Mouse (Mus musculus): ENCODE data around the gene Suds3. TPM values are rescaled to one million over a fixed set of nuclear protein-coding genes. Genes with fewer than 3 reads are reported as not detected.

The Suds3 gene
- total RNA-seq, 1 experiment = 58.7 TPM

DNA sequence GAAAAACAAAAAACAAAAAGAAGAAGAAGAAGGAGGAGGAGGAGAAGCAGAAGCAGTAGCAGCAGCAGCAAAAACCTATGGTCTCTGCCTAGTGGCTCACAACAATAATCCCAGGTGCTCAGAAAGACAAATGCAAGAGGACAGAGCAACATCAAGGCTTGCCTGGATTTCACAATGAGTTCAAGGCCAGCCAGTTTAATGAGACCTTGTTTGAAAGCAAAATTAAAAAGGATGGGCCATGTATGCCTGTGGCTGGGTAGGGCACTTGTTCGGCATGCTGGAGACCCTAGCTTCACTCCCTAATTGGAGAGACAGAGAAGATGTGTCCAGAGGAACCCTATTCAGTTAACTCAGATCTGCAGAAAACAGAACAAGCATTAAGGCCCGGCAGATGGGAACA, 1.3 kb upstream of the Suds3 start:
- no peak overlapping the region for H3K4me3 ChIP-seq (ENCODE audit: insufficient read depth in 1 of 2, low read depth in 1 of 2, low read length in 2 of 2, poor library complexity in 1 of 2, severe bottlenecking in 1 of 2)
- no peaks in the 10 kb centered on the region for H3K9me3 ChIP-seq (ENCODE audit: control insufficient read depth, insufficient read depth, low read depth, low read length)
- peaks cover 0 to 5% of the 10 kb centered on the region in 2 experiments; a peak in 3 of 4 replicates for H3K4me1 ChIP-seq (ENCODE audit: control insufficient read depth in 2 of 2, insufficient read depth in 2 of 2, low read length in 2 of 2, poor library complexity in 1 of 2)
- no peak overlapping the region for H3K27ac ChIP-seq (ENCODE audit: insufficient read depth, low read depth, low read length, poor library complexity, severe bottlenecking)
- no peak for DNase-seq (ENCODE audit: low read depth, low spot score)
- in situ Hi-C loops (cut with MboI; ENCODE audit: low sequenced_read_pairs in 2 of 2, unreplicated experiment in 2 of 2) = no loop called here
- TF ChIP-seq ZC3H11A (IDR thresholded peaks at IDR 0.05; ENCODE audit: borderline replicate concordance, low read depth, low read length) = no peak
- no peak for TF ChIP-seq MAFK (IDR thresholded peaks at IDR 0.05; ENCODE audit: insufficient read depth, low read depth, low read length)
- no peak for TF ChIP-seq HCFC1 (IDR thresholded peaks at IDR 0.05; ENCODE audit: borderline replicate concordance, insufficient read depth, low read length)
- TF ChIP-seq ZNF384 (IDR thresholded peaks at IDR 0.05; ENCODE audit: low read depth, low read length) = no peak
- TF ChIP-seq CHD2 (IDR thresholded peaks at IDR 0.05; ENCODE audit: low read depth, low read length) = no peak
- H3K36me3 ChIP-seq (ENCODE audit: control insufficient read depth, insufficient read depth, low read length, poor library complexity, severe bottlenecking) = peaks cover 6% of the 10 kb centered on the region
- H3K9ac ChIP-seq (ENCODE audit: insufficient read depth, low read depth, low read length, poor library complexity, severe bottlenecking) = no peak overlapping the region

DNA sequence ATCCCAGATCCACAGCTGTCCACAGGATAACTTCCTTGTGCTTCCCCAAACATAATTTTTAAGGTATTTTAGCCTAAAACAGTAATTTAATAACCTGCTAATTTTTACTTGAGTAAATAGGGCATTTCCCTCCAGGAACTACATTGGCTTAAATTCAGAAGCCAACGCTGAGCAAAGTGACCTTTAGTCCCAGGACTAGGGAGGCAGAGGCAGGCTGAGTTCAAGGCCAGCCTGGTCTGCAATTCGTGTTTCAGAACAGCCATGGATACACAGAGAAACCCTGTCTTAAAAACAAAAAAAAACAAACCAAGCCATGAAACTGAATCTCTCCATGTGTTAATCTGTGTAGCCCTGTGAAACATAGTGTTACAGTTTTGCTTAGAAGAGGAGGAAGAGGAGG, 747 bp upstream of the Suds3 start:
- no peak for DNase-seq (ENCODE audit: low read depth, low spot score)
- H3K9me3 ChIP-seq (ENCODE audit: control insufficient read depth, insufficient read depth, low read depth, low read length) = no peaks in the 10 kb centered on the region
- TF ChIP-seq HCFC1 (IDR thresholded peaks at IDR 0.05; ENCODE audit: borderline replicate concordance, insufficient read depth, low read length) (no peak), CHD2 (IDR thresholded peaks at IDR 0.05; ENCODE audit: low read depth, low read length) (no peak), ZC3H11A (IDR thresholded peaks at IDR 0.05; ENCODE audit: borderline replicate concordance, low read depth, low read length) (no peak), MAFK (IDR thresholded peaks at IDR 0.05; ENCODE audit: insufficient read depth, low read depth, low read length) (no peak), ZNF384 (IDR thresholded peaks at IDR 0.05; ENCODE audit: low read depth, low read length) (no peak)
- peaks cover 0 to 6% of the 10 kb centered on the region in 2 experiments; a peak in 3 of 4 replicates for H3K4me1 ChIP-seq (ENCODE audit: control insufficient read depth in 2 of 2, insufficient read depth in 2 of 2, low read length in 2 of 2, poor library complexity in 1 of 2)
- H3K4me3 ChIP-seq (ENCODE audit: insufficient read depth in 1 of 2, low read depth in 1 of 2, low read length in 2 of 2, poor library complexity in 1 of 2, severe bottlenecking in 1 of 2) = no peak overlapping the region
- in situ Hi-C loops (cut with MboI; ENCODE audit: low sequenced_read_pairs in 2 of 2, unreplicated experiment in 2 of 2) = no loop called here
- H3K36me3 ChIP-seq (ENCODE audit: control insufficient read depth, insufficient read depth, low read length, poor library complexity, severe bottlenecking) = peaks cover 6% of the 10 kb centered on the region
- no peak overlapping the region for H3K9ac ChIP-seq (ENCODE audit: insufficient read depth, low read depth, low read length, poor library complexity, severe bottlenecking)
- H3K27ac ChIP-seq (ENCODE audit: insufficient read depth, low read depth, low read length, poor library complexity, severe bottlenecking) = no peak overlapping the region

DNA sequence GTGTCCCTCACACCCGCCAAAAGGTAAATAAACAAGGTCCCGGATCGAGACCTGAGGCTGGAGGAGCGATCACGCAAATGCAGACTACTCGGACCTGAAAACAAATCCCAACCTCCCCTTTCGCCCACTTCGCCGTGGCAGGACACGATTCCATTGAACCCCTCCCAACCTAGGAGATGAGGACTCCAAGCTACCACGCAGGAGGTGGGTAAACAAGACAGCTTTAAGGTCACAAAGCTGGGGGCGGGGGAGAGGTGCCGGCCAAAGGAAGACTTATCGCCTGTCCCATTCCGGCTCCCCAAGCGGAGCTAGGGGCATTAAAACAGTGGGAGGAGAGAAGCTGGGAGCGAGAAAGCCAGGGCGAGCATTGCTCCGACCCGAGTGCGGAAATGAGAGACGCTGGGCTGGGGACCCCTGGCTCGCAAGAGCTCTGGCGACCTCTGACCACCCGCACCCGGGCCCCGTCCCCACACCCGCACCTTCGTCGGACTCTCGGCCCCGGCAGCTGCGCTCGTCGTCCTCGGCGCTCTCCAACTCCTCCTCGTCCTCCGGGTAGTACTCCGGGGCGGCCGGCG, 633 bp downstream of the Suds3 start:
- Histone ChIP-seq H3K9me3 (ENCODE audit: control insufficient read depth, insufficient read depth, low read depth, low read length) (no peaks in the 10 kb centered on the region), H3K4me3 (ENCODE audit: insufficient read depth in 1 of 2, low read depth in 1 of 2, low read length in 2 of 2, poor library complexity in 1 of 2, severe bottlenecking in 1 of 2) (peak overlapping the region; percentile 81 to 91), H3K9ac (ENCODE audit: insufficient read depth, low read depth, low read length, poor library complexity, severe bottlenecking) (peak overlapping the region; percentile 89), H3K36me3 (ENCODE audit: control insufficient read depth, insufficient read depth, low read length, poor library complexity, severe bottlenecking) (peaks cover 9% of the 10 kb centered on the region), H3K27ac (ENCODE audit: insufficient read depth, low read depth, low read length, poor library complexity, severe bottlenecking) (peak overlapping the region; percentile 25), H3K4me1 (ENCODE audit: control insufficient read depth in 2 of 2, insufficient read depth in 2 of 2, low read length in 2 of 2, poor library complexity in 1 of 2) (peaks cover 5 to 7% of the 10 kb centered on the region in 2 experiments; a peak in 3 of 4 replicates)
- DNase-seq (ENCODE audit: low read depth, low spot score) = no peak
- TF ChIP-seq HCFC1 (IDR thresholded peaks at IDR 0.05; ENCODE audit: borderline replicate concordance, insufficient read depth, low read length) (no peak), CHD2 (IDR thresholded peaks at IDR 0.05; ENCODE audit: low read depth, low read length) (no peak)
- in situ Hi-C loops (cut with MboI; ENCODE audit: low sequenced_read_pairs in 2 of 2, unreplicated experiment in 2 of 2) = no loop called here

DNA sequence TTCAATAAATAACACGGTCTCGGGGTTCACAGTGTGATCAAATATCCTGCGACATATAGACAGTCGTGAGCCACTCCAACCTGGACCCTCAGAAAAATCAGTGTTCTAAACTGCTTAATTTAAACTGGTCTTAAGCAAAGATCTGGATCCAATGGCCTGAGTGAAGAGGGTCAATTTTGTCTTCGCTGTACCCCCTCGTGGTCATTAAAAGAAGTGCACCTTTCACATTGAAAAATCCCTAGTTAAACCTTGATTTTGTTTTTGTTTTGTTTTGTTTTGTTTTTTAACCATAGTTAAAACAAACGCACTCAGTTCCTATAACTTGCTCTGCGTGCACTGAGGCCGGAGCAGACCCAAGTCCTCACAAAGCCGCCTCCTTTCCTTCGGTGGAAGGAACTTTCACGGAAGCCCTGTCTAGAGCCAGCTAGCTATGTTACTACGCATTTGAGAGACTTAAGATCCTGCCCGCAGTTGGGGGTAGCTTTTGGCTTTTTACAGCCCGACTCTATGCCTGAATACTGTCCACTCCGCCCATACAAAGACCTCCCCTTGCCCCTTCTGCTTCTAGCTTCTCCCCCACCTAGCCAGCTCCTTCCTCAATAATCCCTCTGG, 1.2 kb downstream of the Suds3 start:
- in situ Hi-C loops (cut with MboI; ENCODE audit: low sequenced_read_pairs in 2 of 2, unreplicated experiment in 2 of 2) = no loop called here
- Histone ChIP-seq H3K4me3 (ENCODE audit: insufficient read depth in 1 of 2, low read depth in 1 of 2, low read length in 2 of 2, poor library complexity in 1 of 2, severe bottlenecking in 1 of 2) (peak overlapping the region; percentile 81 to 91), H3K27ac (ENCODE audit: insufficient read depth, low read depth, low read length, poor library complexity, severe bottlenecking) (peak overlapping the region; percentile 25; the same call in 1 of the 2 replicates), H3K9me3 (ENCODE audit: control insufficient read depth, insufficient read depth, low read depth, low read length) (no peaks in the 10 kb centered on the region), H3K36me3 (ENCODE audit: control insufficient read depth, insufficient read depth, low read length, poor library complexity, severe bottlenecking) (peaks cover 11% of the 10 kb centered on the region), H3K4me1 (ENCODE audit: control insufficient read depth in 2 of 2, insufficient read depth in 2 of 2, low read length in 2 of 2, poor library complexity in 1 of 2) (peaks cover 5 to 9% of the 10 kb centered on the region in 2 experiments; a peak in 3 of 4 replicates), H3K9ac (ENCODE audit: insufficient read depth, low read depth, low read length, poor library complexity, severe bottlenecking) (peak overlapping the region; percentile 89)
- DNase-seq (ENCODE audit: low read depth, low spot score) = no peak
- no peak for TF ChIP-seq MAFK (IDR thresholded peaks at IDR 0.05; ENCODE audit: insufficient read depth, low read depth, low read length)
- TF ChIP-seq HCFC1 (IDR thresholded peaks at IDR 0.05; ENCODE audit: borderline replicate concordance, insufficient read depth, low read length) = no peak
- no peak for TF ChIP-seq ZNF384 (IDR thresholded peaks at IDR 0.05; ENCODE audit: low read depth, low read length)
- TF ChIP-seq CHD2 (IDR thresholded peaks at IDR 0.05; ENCODE audit: low read depth, low read length) = no peak
- no peak for TF ChIP-seq ZC3H11A (IDR thresholded peaks at IDR 0.05; ENCODE audit: borderline replicate concordance, low read depth, low read length)
